Mouse (Mus musculus) cerebellum, postnatal 25 days (tissue): ENCODE data around the gene Fubp1.

Experiments
- DNase-seq, 2 experiments: peaks; one replicate each; pipeline ENCODE4 v3.0.0; 2021; ENCODE audit warnings: mixed read lengths in 2 of 2

Fubp1 gene

GRCm38 (mm10) chr3:152209967-152210634 lies at the start of gene Fubp1, which contains the start of gene Dnajb4:
Fubp1 (plus strand) TSS chr3:152210422.
Dnajb4 (minus strand) TSS chr3:152210302.
- peak; percentile 100 for DNase-seq

- DNase-seq, result no peak
These were observed 49.6 kb upstream of the Fubp1 start for GRCm38 (mm10) chr3:152160607-152161006.

DNA sequence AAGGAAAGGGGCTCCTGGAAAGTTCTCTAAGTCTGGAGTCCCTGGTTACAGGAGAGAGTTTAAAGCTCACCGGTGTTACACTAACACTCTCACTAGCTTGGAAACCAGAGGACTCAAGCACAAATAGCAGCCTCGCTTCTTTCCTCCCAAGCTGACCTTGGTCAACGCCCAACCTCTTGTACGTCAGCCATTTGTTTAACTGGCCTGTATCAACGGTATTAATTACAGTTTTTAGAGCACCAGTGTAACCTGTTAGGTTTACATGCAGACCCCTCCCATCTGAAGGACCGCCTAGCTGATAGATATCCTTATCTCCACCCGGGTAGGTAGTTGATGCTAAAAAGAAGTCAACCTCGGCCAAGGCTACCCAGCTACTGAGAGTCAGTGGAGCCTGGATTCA lies 46.9 kb upstream of the Fubp1 start:
- DNase-seq, result no peak

DNA sequence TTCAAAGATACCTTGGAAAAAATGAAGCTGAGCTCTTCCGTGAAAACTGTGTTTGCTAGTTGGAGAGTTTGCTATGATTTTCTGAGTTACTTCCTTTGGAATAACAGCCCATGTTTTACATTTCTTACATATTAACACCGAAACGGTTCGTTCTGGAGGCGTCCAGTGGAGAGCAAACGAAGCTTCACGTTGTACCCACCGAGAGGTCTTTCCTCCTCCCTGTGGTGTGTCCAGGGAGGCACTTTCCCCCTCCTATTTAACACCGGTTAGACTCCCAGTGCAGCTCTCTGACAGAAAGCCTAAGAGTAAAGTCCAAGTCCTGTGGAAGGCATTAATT lies 45.2 kb upstream of the Fubp1 start:
- no peak for DNase-seq

DNA sequence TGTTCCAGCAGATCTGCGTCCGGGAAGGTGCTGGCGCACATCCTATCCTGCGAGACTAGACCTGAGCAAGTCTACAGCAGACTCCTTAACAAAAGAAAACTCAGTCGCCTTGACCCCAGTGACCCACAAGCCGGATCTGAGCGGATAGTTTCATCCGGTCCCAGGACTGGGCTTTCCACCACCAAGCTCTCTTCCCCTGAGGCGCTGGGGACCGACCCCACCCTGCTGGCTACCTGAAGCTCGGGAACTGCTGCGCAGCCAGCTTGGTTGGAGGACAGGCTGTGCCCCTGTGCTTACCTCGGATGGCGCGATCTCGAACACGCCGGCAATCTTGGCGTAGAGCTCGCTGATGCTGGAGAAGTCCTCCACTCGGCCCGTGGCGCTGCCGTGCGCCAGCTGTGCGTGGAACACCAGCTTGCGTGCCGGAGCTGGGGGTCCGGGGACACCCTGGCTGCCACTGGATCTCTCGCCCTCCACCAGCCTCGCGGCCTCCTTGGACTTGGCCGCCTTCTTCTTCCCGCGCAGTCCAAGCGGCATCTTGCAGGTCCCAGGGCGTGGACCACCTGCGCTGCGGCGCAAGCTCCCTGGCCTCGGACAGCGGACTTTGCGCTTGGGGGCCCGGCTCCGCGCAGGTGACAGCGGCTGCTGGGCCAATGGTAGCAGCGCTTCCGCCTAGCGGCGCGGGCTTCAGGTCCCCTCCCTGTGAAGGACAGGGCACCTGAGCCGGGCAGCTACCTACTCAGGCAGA lies 44.7 kb upstream of the Fubp1 start:
- DNase-seq, result peak; percentile 66 to 74

GRCm38 (mm10) chr3:152166099-152166423 lies 44.2 kb upstream of the Fubp1 start, which contains the start of gene Gipc2:
Gipc2 (minus strand) TSS chr3:152166230.
- DNase-seq, result no peak

GRCm38 (mm10) chr3:152166699-152167451 lies 43.3 kb upstream of the Fubp1 start:
- peak; percentile 34 to 54 for DNase-seq

- DNase-seq, result no peak
These were observed 42.2 kb upstream of the Fubp1 start for GRCm38 (mm10) chr3:152168007-152168406.

- DNase-seq, result no peak
These were observed 39.8 kb upstream of the Fubp1 start for GRCm38 (mm10) chr3:152170407-152170806.

DNA sequence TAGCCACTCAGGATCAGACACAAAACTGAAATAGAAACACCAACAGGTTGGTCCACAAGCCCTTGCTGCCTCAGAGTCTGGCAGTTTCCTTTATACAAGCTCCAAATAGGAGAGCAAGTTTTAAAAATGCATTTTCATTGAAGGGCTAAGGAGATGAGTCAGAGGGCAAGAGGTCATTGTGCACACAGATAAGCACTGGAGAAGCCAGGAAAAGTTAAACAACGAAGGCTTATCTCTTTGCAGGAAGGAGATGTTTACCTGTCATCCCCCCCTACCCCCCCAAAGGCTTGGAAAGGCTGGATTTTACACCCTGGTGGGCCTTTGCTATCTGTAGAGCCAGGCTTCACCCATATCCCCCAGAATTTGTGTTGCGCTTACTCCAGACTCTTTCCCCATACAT lies 39.0 kb upstream of the Fubp1 start:
- DNase-seq, result no peak

DNA sequence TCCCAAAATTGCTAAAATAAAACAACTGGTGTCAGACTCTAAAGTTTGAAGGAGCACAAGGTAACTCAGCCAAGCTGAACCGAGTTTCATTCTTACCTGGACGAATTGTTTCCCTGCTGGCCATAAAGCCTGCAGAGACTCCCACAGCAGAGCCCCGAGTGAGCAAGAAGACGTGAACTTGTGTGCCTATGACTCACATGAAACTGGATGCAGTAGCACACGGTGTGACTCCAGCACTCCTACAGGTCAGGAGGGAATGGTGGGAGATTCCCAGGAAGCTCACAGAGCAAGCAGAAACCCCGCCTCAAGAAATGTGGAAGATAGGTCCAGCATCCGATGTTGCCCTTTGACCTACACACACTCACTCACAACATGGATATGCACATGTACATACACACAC lies 38.4 kb upstream of the Fubp1 start:
- DNase-seq, result no peak

- DNase-seq, result no peak
These were observed 37.8 kb upstream of the Fubp1 start for GRCm38 (mm10) chr3:152172322-152172935.

DNA sequence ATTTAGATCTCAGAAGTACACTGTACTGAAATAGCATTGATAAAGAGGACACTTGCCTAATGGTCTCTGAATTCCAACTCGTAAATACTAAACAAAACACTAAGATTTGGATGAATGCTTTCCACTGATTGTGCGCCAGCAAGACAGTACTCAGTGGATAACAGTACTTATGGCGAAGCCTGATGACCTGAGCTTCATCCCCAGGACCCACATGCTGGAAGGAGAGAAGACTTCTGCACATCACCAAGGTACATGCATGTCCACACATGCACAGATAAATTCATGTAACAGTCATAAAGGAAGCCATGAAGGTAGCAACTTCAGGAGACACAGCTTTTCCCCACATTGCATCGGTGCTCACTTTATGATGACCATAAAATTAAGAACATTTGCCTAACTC lies 31.4 kb upstream of the Fubp1 start:
- no peak for DNase-seq

DNA sequence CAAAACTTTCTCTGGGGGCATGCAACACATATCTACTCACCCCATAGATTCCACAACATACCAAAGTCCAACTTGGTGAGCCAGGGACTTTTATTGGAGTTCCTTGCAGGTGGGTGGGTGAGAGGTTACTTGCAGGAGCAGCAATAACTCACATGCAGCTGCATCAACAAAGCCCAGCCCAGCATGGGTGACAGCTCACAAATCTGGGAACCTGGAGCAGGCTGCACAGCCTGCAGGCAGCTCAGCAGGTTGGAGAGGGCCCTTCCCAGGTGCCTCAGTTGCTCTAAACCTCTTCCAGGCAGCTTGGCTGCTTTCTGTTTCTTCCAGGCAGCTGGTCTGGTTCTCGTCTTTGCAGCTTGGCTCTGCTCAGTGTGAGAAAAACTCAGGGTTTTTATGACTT lies 30.9 kb upstream of the Fubp1 start:
- no peak for DNase-seq

DNA sequence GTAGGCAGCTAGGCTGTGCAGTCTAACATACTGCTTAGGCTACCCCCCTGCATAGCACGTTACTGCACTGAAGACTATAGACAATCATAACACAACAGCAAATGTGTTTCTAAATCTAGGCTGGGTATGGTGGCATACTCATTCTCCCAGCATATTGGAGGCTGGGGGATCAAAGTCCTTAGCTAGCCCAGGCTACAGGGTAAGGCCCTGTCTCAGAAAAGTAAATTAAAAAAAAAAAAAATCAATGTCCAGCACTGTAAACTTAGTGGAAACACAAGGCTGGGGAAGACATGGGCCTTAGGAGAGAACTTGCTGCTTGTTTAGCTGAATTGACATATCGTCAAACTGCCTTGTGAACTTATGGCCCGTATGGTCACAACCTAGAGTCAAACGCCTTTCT lies 29.6 kb upstream of the Fubp1 start:
- DNase-seq, result no peak

GRCm38 (mm10) chr3:152183522-152183921 lies 26.7 kb upstream of the Fubp1 start:
- DNase-seq, result no peak

GRCm38 (mm10) chr3:152186106-152186505 lies 24.1 kb upstream of the Fubp1 start:
- no peak for DNase-seq

GRCm38 (mm10) chr3:152189306-152189705 lies 20.9 kb upstream of the Fubp1 start:
- DNase-seq, result no peak

GRCm38 (mm10) chr3:152190679-152191477 lies 19.3 kb upstream of the Fubp1 start:
- peak in 1 of 2 experiments; percentile 20 for DNase-seq

GRCm38 (mm10) chr3:152191791-152192237 lies 18.4 kb upstream of the Fubp1 start:
- DNase-seq, result peak; percentile 29 to 41

GRCm38 (mm10) chr3:152192238-152192931 lies 17.8 kb upstream of the Fubp1 start:
- DNase-seq, result no peak

GRCm38 (mm10) chr3:152193177-152193576 lies 17.0 kb upstream of the Fubp1 start:
- no peak for DNase-seq
